Mouse (Mus musculus) inflammation-experienced regulatory T-cells (primary cell): ENCODE results near the gene Hnrnpf. TPM values are rescaled to one million over a fixed set of nuclear protein-coding genes. Genes with fewer than 3 reads are reported as not detected.

ENCODE experiments used
- polyA plus RNA-seq, 2 experiments: library from polyadenylated mRNA; unstranded; fragments of 100-300 nt; shearing (Covaris generic); gene quantifications; one replicate each; pipeline ENCODE4 v1.2.1; 2017

The Hnrnpf gene
- 1,000 to 10,000 TPM; 1,209 to 1,524 TPM for polyA plus RNA-seq

DNA sequence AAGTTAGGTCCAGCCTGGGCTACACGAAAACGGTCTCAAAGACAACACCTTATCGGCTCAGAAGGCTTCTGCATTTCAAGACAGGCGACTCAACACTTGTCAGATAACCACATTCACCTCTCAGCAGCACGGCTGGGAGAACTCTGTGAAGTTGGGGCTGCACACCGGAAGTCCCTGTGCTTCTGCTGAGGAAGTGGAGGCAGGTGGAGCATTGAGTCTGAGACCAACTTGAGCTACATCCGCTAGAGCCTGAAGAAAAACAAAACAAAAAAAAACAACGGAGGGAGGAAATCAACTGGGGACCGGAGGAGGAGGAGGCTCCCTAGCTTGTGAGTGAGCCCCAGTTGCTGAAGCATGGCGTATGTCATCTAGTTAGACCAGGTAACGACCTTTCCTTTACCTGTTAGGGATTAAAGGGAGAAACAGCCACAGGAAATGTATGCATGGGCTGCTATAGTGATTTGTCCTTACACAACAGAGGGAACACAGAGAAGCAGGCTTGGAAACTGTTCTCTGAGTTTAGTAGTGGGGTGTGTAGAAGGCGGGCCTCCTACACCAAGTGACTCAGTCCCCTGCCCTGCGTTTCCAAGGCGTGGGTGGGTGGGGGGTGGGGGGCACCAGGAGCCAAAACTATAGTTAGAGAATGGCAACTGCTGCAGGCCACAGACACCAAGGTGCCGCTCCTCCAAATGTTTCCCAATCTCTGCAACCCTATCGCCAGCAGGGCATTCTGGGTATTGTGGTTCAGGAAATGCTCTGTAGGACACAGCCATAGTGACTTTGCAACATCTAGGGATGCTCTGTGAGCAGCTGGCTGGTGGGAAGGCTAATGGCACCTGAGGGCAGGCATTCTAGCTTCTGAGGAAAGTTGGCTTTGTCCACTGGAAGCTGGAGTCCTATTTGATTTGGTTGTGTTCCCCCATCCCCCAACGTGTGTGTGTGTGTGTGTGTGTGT lies at the start of gene Hnrnpf:
TSS of gene Hnrnpf (plus strand) at position 199 of the 955 bp plus-strand sequence.

DNA sequence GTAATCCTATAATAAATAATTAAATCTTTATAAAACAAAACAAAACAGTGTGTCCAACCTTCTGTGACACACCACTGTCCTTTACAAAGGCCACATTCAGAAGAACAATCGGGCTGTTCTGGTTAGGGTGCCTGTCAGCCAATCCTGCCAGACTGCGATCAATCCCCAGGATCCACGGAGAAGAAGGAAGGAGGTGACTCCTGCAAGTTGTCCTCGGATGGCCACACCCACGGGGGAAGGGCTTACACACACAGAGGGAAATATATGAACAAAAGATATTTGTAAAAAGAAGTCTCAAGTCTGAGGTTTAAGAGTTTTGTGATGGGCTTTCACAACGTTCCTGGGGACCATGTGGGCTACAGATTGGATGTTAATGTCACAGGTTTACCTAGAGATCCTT lies 38.3 kb upstream of the Hnrnpf start, which contains the start of gene Zfp239:
TSS of gene Zfp239 (plus strand) at position 253 of the 400 bp plus-strand sequence.

DNA sequence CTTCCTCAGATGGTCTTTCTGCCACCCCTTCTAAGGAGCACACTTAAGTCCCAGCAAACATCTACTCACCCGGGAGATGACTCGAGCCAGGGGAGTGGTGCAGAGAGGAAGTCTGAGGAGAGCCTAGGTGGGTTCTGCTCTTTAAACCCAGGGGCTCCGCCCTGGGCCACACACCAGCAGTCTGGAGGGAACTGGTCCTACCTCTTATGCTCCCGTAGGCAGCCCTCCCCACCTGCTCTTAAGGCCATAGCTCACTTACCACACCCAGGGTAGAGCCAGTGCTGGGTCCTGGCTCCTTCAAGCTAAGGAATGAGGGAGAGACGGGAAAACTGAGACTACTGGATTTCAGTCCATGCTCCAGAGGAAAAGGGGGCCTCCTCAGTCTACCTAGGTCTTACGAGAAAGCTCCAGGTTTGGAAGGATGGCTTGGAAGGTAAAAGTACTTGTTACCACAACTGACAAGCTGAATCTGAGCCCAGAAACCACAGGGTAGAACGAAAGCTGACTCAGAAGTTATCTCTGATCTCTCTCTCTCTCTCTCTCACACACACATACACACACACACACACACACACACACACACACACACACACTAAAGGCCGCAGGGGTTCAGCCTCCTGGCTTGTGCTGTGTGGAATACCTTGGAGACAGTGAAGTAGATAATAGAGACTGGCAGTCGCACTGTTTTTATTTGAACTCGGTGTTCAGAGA lies 37.3 kb downstream of the Hnrnpf start, which contains the start of gene Fxyd4:
TSS of gene Fxyd4 (minus strand) at position 471 of the 711 bp plus-strand sequence.

Other genes starting within 250 kb of the Hnrnpf start
- 10 to 100 TPM; 27.4 to 33.7 TPM for gene Zfp637, start 59.1 kb upstream of the Hnrnpf start, polyA plus RNA-seq
- 1 to 10 TPM; 3.8 to 5.3 TPM for gene Zfp239, start 38.2 kb upstream of the Hnrnpf start, polyA plus RNA-seq
- 10 to 100 TPM in 1 of 2 experiments, 1 to 10 TPM in 1; 2.5 to 12.1 TPM for gene Fxyd4, start 37.4 kb downstream of the Hnrnpf start, polyA plus RNA-seq
- 1 to 10 TPM; 2.1 to 6.8 TPM for gene Rasgef1a, start 111.1 kb downstream of the Hnrnpf start, polyA plus RNA-seq
- 10 to 100 TPM; 17.1 to 21.3 TPM for gene Csgalnact2, start 238.8 kb downstream of the Hnrnpf start, polyA plus RNA-seq